Mouse (Mus musculus) kidney, postnatal 10 days (tissue): Measurements from ENCODE around the gene Gm3233.
"Not testable (repeated sequence)": the region's sequence is repeated elsewhere in the genome, so short reads cannot be mapped to it uniquely, and the experiment has no call there.

Experiments
- DNase-seq: peaks from one replicate; pipeline ENCODE4 v3.0.0; 2021; ENCODE audit warnings: mixed read lengths

Gene Gm3233

GRCm38 (mm10) chr10:77759582-77759981 lies at the start of gene Gm3233:
Gm3233 (minus strand) TSS chr10:77759682.
- DNase-seq: not testable (repeated sequence)

DNA sequence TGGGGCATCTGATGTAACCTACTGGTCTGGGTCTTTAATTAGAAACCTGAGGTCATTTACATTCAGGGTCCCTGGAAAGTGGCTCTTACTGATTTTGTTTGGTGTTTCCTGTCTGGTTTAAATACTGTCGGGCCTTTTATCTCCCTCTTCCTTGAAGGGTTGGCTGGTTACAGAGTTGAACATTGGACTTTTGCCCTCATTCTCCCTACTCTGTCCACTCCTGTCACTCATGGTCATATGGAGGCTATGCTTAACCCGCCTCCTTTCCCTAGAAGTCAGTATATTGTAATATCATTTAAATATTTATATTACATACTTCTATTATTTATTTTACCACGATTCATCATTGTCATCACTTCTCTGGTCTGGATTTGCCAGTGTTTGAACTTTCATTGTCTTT lies 44.6 kb upstream of the Gm3233 start:
- DNase-seq: no peak

DNA sequence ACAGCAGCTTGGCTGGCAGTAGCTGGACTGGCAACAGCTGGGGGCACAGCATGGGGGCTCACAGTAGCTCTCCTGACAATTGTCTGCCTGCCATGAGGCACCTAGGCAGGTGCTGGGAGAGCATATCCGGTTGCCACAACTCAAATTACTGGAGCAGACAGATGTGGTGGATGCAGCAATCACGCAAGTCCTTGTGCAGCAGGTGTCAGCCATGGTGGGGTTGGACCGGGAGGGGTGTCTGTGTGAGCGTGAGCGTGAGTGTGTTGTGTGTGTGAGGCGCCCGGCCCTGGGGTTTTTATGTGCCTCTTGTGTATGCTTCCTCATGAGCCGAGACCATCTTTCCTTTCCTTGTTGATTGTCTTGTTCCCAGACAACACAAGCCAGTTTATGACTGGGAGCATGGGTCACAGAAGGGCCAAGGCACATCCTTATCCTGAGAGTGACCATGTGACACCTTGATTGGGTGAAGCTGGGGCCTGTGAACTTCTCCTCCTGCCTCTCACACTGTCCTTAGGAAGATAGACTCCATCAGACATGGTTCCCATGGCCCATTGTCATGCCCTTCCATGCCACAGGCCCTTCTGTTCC lies 39.5 kb upstream of the Gm3233 start, which contains the start of gene Gm19668:
Gm19668 (minus strand) TSS at position 213 of the 588 bp plus-strand sequence.
- no peak for DNase-seq

GRCm38 (mm10) chr10:77798164-77798920 lies 38.9 kb upstream of the Gm3233 start:
- DNase-seq: peak; percentile 27

DNA sequence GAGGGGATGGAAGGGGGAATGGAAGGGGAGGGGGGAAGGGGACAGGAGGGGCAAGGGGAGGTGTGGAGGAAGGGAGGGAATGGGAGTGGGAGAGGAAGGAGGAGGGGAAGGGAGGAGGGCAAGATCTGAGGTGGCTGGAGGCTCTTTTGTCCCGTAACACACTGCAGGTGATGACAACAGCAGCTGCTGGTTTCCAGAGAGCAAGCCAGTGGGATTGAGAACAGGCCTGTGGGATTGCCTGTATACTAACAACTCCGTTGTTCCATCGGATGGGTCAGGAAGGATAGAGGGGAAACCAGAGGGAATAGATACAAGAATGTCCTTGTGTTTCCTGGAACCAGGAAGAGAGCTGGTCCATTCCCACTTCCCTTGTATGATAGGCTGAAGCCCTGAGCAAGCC lies 38.2 kb upstream of the Gm3233 start:
- no peak for DNase-seq

- no peak for DNase-seq
Observed at GRCm38 (mm10) chr10:77794976-77795375, 35.5 kb upstream of the Gm3233 start, which contains the start of gene Gm9639. Gm9639 (minus strand) TSS chr10:77795076.

- DNase-seq: no peak
Observed at GRCm38 (mm10) chr10:77788621-77789020, 29.1 kb upstream of the Gm3233 start.

DNA sequence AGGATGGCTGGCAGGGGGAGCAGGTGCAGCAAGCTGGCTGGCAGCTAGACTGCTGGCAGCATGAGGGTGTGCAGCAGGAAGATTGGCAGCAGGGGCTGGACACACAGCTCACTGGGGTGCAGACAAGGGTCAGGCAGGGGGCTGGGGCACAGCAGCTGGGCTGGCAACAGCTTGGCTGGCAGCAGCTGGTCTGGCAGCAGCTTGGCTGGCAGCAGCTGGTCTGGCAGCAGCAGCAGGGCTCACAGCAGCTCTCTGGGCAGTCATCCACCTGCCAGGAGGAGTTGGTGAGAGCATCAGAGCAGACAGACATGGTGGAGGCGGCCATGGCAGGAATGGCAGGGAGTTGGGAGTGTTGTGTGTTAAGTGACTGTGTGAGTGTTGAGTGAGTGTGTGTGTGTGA lies 28.4 kb upstream of the Gm3233 start, which contains the start of gene Gm7137:
Gm7137 (minus strand) TSS at position 325 of the 400 bp plus-strand sequence.
- DNase-seq: not testable (repeated sequence)

GRCm38 (mm10) chr10:77783396-77783795 lies 23.9 kb upstream of the Gm3233 start:
- not testable (repeated sequence) for DNase-seq

GRCm38 (mm10) chr10:77782442-77782841 lies 23.0 kb upstream of the Gm3233 start, which contains the start of gene Gm3250:
Gm3250 (minus strand) TSS chr10:77782542.
- not testable (repeated sequence) for DNase-seq

GRCm38 (mm10) chr10:77776844-77777243 lies 17.4 kb upstream of the Gm3233 start, which contains the start of gene Gm7138:
Gm7138 (minus strand) TSS chr10:77776944.
- DNase-seq: not testable (repeated sequence)

DNA sequence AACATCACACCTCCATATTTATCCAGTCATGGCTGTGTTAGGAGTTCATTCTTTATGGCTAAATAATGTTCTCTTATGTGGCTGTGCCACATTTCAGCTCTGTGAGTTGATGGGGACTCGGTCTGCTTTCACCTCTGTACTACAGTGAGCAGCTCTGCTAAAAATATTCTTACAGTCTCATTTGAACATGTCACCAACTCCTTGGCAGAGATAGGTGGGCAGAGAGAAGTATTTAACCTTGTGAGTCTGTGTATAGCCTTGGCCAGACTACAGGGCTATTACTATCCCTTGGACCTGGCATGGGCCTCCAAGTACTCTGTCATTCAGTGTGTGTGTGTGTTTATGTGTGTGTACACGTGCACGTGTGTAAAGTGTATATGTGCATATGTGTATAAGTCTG lies 12.7 kb upstream of the Gm3233 start:
- DNase-seq: not testable (repeated sequence)

- DNase-seq: not testable (repeated sequence)
Observed at GRCm38 (mm10) chr10:77771225-77771624, 11.7 kb upstream of the Gm3233 start, which contains the start of gene Gm3238. Gm3238 (minus strand) TSS chr10:77771325.

DNA sequence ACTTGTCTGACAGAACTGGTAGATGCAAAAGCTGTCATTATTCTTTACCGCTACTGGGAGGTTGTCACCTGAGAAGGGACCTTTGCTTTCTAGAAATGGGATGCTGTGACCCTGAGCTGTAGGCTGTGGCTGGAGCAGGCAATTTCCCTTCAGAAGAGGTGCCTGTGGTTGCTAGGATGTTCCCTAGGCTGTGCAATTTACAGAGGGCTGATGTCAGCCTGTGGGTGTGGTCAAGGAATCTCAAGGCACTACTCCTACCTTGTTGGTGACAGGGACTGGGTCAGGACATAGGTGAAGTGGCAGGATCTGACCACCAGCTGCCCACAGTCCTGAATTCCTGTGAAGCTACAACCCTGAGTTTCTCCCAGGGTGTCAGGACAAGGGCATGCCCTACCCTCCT lies 10.2 kb upstream of the Gm3233 start:
- DNase-seq: no peak

- DNase-seq: no peak
Observed at GRCm38 (mm10) chr10:77753448-77753847, 6.0 kb downstream of the Gm3233 start.

DNA sequence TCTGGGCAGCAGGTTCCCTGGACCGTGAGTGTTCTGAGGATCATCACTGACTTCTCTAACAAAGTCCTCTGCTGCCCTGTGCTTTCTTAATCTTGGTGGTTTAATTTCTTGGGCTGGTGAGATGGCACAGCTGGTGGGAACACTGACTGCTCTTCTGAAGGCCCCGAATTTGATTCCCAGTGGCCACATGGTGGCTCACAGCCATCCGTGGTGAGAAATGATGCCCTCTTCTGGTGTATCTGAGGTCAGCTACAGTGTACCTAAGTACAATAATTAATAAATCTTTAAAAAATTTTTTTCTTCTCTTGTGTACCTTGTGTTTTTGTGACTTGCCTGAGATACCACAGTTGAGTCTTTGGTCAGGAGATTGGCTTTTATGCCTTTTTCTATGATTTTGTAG lies 7.2 kb downstream of the Gm3233 start:
- DNase-seq: not testable (repeated sequence)

DNA sequence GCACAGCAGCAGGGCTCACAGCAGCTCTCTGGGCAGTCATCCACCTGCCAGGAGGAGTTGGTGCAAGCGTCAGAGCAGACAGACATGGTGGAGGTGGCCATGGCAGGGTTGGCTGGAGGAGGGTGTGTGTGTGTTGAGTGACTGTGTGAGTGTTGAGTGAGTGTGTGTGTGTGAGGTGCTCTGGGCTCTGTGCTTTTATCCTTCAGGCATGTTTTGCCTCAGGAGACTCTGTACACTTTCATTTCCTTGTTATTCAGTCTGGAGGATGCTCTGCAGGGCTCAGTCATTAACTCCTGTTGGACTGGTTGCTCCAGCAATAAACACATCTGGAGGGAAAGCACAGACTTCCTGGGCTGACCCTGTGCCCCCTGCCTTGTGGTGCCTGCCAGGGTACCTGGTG lies 8.2 kb downstream of the Gm3233 start, which contains the start of gene Gm9736:
Gm9736 (minus strand) TSS at position 101 of the 400 bp plus-strand sequence.
- not testable (repeated sequence) for DNase-seq

- DNase-seq: not testable (repeated sequence)
Observed at GRCm38 (mm10) chr10:77750686-77751085, 8.8 kb downstream of the Gm3233 start.

GRCm38 (mm10) chr10:77741924-77742688 lies 17.4 kb downstream of the Gm3233 start, which contains the start of gene Gm18596:
Gm18596 (minus strand) TSS chr10:77742638.
- DNase-seq: not testable (repeated sequence)

DNA sequence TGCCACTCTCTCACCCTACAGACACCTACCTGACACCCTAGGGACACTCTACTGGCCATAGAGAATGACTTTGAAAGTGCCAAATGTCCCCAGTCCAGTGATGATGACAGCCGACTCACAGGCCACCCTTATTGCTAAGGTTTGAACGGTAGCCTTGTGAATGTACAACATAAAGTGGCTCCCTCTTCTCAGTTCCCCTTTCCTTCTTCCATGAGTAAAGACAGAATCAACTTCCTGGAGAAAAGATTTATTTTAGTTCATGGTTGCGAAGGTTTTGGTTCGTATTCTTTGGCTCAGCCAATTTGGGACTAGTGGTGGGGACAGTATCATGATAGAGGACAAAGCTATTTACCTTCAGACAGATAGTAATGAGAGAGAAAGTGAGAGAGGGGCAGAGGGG lies 20.6 kb downstream of the Gm3233 start:
- no peak for DNase-seq

GRCm38 (mm10) chr10:77735928-77736327 lies 23.6 kb downstream of the Gm3233 start:
- no peak for DNase-seq

GRCm38 (mm10) chr10:77729241-77729640 lies 30.2 kb downstream of the Gm3233 start:
- DNase-seq: peak; percentile 26

GRCm38 (mm10) chr10:77728280-77728679 lies 31.2 kb downstream of the Gm3233 start:
- no peak for DNase-seq
